Comparison of ENCODE assay signal across 10 mouse cellular contexts in the genomic region with DNA sequence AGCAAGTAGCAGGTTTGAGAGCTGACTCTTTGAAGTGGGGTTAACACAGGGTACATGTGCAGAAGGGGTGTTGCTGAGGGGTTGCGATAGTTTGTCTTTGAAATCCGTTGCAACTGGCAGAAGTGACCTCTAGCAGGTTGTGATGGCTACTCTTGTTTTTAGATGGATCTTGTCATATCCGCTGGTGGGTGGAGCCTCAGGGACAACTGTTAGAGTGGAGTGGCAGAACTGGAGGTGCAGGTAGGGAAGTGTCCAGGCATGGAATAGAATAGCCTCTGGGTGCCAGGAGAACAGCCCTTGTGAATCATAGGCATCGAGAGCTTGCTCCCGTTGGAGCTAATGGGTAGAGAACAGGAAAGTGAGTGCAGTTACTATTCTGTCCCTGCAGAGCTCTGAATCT.
A peak's percentile ranks its signal among the peaks of the same experiment; 100 is the strongest.
DNase-seq lines count a peak whose midpoint lies in the region; ATAC-seq and TF ChIP-seq lines count a peak whose summit lies in the region.
"Had no signal": no experiment of that assay in that cellular context is flagged by ENCODE, and none has a peak within 500 bp of the region (broad histone marks: within the 10 kb centered on the region; RNA-seq: fewer than 3 reads in every experiment).

No protein-coding gene starts in this region.

- ATAC-seq in kidney, postnatal 0 days (replicated peaks; ENCODE audit: low FRiP score, low read depth): no peak
- ATAC-seq in liver, postnatal 0 days: peak; percentile 23; the same call in 1 of the 2 replicates

- TF ChIP-seq POLR2A in heart, adult 2 months (IDR thresholded peaks at IDR 0.05; ENCODE audit: insufficient read depth, low read depth, low read length): no peak

- H3K4me2 ChIP-seq in kidney, postnatal 0 days (ENCODE audit: low read length): no peak overlapping the region
- H3K4me2 ChIP-seq in liver, postnatal 0 days (ENCODE audit: low read depth, low read length): no peak overlapping the region
- H3K4me2 ChIP-seq: hindbrain, embryonic 14.5 days had no signal

- peaks cover 12% of the 10 kb centered on the region for H3K79me2 ChIP-seq in heart, adult 2 months (replicated peaks; ENCODE audit: control insufficient read depth, insufficient read depth, low read length)

- no peaks in the 10 kb centered on the region for H3K9me3 ChIP-seq in kidney, postnatal 0 days (replicated peaks; ENCODE audit: low read length)
- no peaks in the 10 kb centered on the region for H3K9me3 ChIP-seq in liver, postnatal 0 days (ENCODE audit: low read length)

- intact Hi-C loops in heart, adult 2 months (cut with DNase I): no loop called here

- H3K4me1 ChIP-seq in heart, adult 2 months (ENCODE audit: control insufficient read depth, insufficient read depth, low read length): peaks cover 25% of the 10 kb centered on the region
- 0 out of 2 replicates have a peak, but pooled peaks cover 18% of the 10 kb centered on the region for H3K4me1 ChIP-seq in kidney, postnatal 0 days (replicated peaks; ENCODE audit: insufficient read depth, low read length)
- peaks cover 23% of the 10 kb centered on the region for H3K4me1 ChIP-seq in brown adipose tissue, adult 24 weeks (ENCODE audit: control insufficient read depth, insufficient read depth, insufficient read length, low read length)
- H3K4me1 ChIP-seq in liver, postnatal 0 days (ENCODE audit: insufficient read depth): peaks cover 77% of the 10 kb centered on the region

- no peak for TF ChIP-seq EP300 in heart, adult 2 months (IDR thresholded peaks at IDR 0.05; ENCODE audit: insufficient read depth, low read depth, low read length)
- TF ChIP-seq EP300 in liver, postnatal 0 days (IDR thresholded peaks at IDR 0.05; ENCODE audit: low read depth): no peak

- no peaks in the 10 kb centered on the region for H3K27me3 ChIP-seq in heart, adult 2 months (ENCODE audit: control insufficient read depth, insufficient read depth, low read length)
- no peaks in the 10 kb centered on the region for H3K27me3 ChIP-seq in kidney, postnatal 0 days (ENCODE audit: insufficient read depth, low read length)
- no peaks in the 10 kb centered on the region for H3K27me3 ChIP-seq in liver, postnatal 0 days (ENCODE audit: insufficient read depth, low read length)

- H3K36me3 ChIP-seq in heart, adult 2 months (ENCODE audit: control insufficient read depth, insufficient read depth, low read length): peaks cover 13% of the 10 kb centered on the region
- no peaks in the 10 kb centered on the region for H3K36me3 ChIP-seq in kidney, postnatal 0 days (ENCODE audit: insufficient read depth, low read length)
- H3K36me3 ChIP-seq in liver, postnatal 0 days (replicated peaks; ENCODE audit: insufficient read depth, low read length): peaks cover 4% of the 10 kb centered on the region; the same call in 1 of the 2 replicates

- no peak overlapping the region; the same call in 1 of the 2 replicates for H3K27ac ChIP-seq in heart, adult 2 months
- peak overlapping the region; percentile 25; the same call in 1 of the 2 replicates for H3K27ac ChIP-seq in kidney, postnatal 0 days
- H3K27ac ChIP-seq in brown adipose tissue, adult 24 weeks (replicated peaks; ENCODE audit: low read depth, low read length): 0 out of 2 replicates have a peak overlapping the region, but pooled peaks have one; percentile 19
- peak overlapping the region; percentile 53 for H3K27ac ChIP-seq in liver, postnatal 0 days (ENCODE audit: low read depth)
- H3K27ac ChIP-seq: hindbrain, embryonic 14.5 days had no signal

- no peak overlapping the region for H3K9ac ChIP-seq in heart, adult 2 months (ENCODE audit: low read depth, low read length)
- no peak overlapping the region for H3K9ac ChIP-seq in kidney, postnatal 0 days (ENCODE audit: low read depth, low read length)
- no peak overlapping the region for H3K9ac ChIP-seq in liver, postnatal 0 days (replicated peaks)
- H3K9ac ChIP-seq: hindbrain, embryonic 14.5 days had no signal

- WGBS in heart, adult 2 months: 21% methylated on average over 5 of the region's 5 CpGs
- WGBS in kidney, postnatal 0 days: 30% methylated on average over 5 of the region's 5 CpGs
- 41% methylated on average over 5 of the region's 5 CpGs for WGBS in liver, postnatal 0 days (ENCODE audit: insufficient replicate concordance)

- no peak overlapping the region for H3K4me3 ChIP-seq in heart, adult 2 months
- H3K4me3 ChIP-seq in kidney, postnatal 0 days (replicated peaks; ENCODE audit: low read depth, low read length): no peak overlapping the region
- H3K4me3 ChIP-seq in brown adipose tissue, adult 24 weeks (ENCODE audit: insufficient read depth, low read depth, low read length): no peak overlapping the region
- no peak overlapping the region for H3K4me3 ChIP-seq in liver, postnatal 0 days (ENCODE audit: low read depth, low read length)

- no peak for TF ChIP-seq CTCF in heart, adult 2 months (IDR thresholded peaks at IDR 0.05)
- no peak for TF ChIP-seq CTCF in kidney, postnatal 0 days (IDR thresholded peaks at IDR 0.05; ENCODE audit: low read depth)
- TF ChIP-seq CTCF in liver, postnatal 0 days (IDR thresholded peaks at IDR 0.05; ENCODE audit: low read depth): no peak

- DNase-seq in heart, adult 11 months: peak; percentile 92
- no peak for DNase-seq in heart, adult 2 months
- DNase-seq in kidney, postnatal 0 days (ENCODE audit: low spot score): no peak
- no peak for DNase-seq in kidney, postnatal 14 days
- no peak for DNase-seq in liver, postnatal 0 days
- no peak for DNase-seq in layer of hippocampus, postnatal 10 days (ENCODE audit: low spot score in 2 of 2)
- DNase-seq in frontal cortex, postnatal 25 days (ENCODE audit: low spot score in 2 of 2): no peak
- DNase-seq: cerebellum, postnatal 36 days had no signal
